Mouse (Mus musculus): Measurements from ENCODE around the gene Ceacam18. TPM values are rescaled to one million over a fixed set of nuclear protein-coding genes. Genes with fewer than 3 reads are reported as not detected.
"Not testable (repeated sequence)": the region's sequence is repeated elsewhere in the genome, so short reads cannot be mapped to it uniquely, and the experiment has no call there.

Ceacam18 gene
- total RNA-seq, 2 experiments from 2014 or later, result 0.15 TPM; not detected in 1

- not testable (repeated sequence) for DNase-seq (ENCODE audit: low spot score in 2 of 2)
These were observed 32.7 kb downstream of the Ceacam18 start for GRCm38 (mm10) chr7:43667221-43667620.

DNA sequence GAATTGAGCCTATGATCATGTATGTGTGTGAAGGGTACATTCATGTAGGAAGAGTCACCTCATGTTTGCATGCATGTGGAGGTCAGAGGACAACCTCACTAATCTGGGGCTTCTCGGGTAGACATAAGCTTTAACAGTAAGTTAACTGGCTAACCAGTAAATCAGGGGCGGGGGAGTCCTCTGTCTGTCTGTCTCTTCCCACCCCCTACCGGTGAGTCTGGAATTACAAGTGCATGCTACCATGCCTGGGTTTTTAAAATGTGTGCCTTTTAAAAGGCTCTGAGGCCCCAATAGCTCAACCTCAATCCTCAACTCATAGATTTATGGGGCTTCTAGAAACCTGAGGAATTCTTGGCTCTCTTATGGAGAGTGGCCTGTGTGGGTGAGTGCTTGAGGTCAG is 34.1 kb downstream of the Ceacam18 start:
- no peak for DNase-seq (ENCODE audit: low spot score in 2 of 2)

DNA sequence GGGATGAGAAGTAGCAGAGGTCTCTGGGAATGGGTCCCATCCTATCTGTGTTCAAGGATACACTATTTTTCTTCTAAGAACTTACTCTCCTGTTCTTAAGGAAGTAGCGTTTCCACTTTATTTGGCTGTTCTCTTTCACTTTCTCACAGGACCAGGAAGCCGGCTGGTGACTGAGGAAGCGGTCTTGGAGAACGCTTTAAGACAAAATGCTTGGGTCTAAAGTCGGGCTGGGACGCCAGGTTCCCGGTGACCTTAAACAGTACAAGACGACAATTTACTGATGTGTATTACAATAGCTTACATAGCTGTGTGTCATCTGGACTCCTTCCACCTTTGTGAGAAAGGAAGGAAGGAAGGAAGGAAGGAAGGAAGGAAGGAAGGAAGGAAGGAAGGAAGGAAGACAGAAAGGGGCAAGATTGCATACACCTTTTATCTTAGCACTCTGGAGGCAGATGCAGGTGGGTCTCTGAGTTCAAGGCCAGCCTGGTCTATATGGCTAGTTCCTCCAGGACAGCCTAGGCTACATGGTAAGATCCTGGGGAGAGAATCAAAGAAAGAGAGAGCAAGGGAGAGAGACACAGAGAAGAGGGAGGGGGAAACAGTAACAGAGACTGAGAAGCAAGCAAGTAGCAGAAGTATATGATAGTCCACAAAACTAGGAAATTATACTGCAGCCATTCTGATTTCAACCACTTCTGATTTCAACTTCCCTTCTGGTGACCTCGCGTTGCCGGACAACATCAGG is 36.7 kb downstream of the Ceacam18 start:
- DNase-seq (ENCODE audit: low spot score in 2 of 2), result no peak

DNA sequence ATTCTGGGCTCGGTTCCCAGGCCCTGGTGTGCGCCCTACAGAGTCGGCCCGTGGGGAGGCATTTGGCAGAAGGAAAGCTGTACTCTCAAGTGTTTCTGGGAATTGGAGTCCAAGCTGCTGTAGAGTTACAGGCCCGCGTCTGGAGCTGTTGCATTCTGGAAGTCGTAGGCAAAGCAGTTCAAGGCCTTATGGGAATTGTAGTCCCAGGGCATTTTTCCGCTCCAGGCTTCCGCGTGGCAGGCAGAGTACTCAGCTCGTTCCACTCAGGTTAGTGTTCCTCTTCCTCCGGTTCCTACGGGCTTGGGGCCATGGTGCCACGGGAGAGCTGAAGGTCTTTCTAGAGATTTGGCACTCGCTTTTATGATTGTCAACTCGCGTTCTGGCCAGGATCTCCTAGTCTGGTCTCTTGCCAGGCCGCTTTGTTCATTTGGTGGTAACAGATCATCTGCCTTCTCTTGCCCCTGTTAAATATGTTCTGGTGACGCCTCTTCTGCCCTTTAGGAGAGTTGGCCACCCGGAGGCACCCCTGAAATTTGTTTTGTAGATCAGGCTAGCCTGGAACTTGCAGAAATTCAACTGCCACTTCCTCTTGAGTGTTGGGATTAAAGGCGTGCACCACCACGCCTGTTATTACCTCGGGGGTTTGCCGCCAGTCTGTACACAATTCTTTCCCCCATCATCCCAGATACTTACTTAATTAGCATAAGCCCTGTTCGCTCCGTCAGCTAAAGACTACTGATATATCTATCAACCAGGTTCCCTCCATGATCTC is 37.5 kb downstream of the Ceacam18 start, which contains the start of gene Ctu1:
Gene Ctu1 (plus strand): TSS at position 208 of the 772 bp plus-strand sequence.
- peak; percentile 87 to 97 for DNase-seq (ENCODE audit: low spot score in 2 of 2)

DNA sequence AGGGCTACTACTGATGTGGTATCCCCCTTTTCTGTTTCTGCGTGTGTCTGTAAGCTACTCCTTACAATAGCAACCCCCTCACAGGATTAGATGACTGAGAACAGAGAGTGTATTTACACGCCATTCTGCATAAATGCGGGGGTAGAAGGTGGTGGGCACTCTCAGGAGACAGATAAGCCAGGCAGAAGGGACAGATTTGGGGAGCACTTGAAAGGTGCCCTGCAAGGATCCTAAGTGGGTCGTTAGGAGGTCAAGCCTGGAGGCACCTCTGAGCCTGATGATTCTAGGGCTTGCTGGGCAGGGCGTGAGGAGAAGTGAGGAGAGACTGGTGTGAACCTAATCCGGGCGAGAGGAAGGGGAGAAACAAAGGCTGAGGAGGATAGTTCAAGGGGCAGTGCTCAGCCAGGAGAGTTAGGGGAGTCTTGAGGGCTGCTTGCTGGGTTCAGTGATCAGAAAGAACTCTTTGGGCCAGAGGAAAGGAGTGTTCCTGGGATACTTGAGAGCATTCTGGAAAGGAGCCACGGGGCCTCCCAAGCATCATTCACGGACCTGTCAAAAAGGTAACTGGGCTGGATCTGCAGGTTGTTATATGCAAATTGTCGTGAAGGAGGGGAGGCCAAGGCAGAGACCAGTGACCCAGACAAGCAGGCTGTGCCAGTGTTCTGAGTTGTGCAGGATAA is 38.2 kb downstream of the Ceacam18 start:
- DNase-seq (ENCODE audit: low spot score in 2 of 2), result no peak

DNA sequence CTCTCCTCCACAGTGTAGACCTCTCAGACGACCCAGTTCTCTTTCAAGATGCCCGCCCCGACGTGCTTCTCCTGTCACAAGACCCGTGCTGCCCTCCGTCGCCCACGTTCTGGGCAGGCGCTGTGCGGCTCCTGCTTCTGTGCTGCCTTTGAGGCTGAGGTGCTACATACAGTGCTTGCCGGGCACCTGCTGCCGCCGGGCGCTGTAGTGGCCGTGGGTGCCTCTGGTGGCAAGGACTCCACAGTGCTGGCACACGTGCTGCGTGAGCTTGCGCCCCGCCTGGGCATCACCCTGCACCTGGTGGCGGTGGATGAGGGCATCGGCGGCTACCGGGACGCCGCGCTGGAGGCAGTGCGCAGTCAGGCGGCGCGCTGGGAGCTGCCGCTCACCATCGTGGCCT is 40.6 kb downstream of the Ceacam18 start:
- no peak for DNase-seq (ENCODE audit: low spot score in 2 of 2)

DNA sequence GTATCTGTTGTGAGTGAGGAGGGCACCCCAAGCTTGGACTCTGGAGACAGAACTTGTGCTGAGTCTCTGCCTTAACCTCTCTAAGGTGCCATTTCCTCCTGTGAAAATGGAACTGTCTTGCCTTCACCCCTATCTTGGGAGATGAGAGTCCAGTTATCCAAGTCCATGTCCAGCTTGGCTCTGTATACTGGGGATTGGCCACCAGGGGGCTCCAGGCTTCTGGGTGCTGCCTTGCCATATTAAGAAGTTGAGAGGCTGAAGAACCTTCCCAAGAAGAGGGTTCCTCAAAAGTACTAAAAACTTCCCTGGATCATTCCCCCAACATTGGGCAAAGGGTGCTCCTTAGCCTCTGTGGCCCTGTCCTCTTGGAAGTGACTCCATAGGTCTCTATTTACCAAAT is 44.0 kb downstream of the Ceacam18 start:
- DNase-seq (ENCODE audit: low spot score in 2 of 2), result peak in 1 of 2 experiments; percentile 56

DNA sequence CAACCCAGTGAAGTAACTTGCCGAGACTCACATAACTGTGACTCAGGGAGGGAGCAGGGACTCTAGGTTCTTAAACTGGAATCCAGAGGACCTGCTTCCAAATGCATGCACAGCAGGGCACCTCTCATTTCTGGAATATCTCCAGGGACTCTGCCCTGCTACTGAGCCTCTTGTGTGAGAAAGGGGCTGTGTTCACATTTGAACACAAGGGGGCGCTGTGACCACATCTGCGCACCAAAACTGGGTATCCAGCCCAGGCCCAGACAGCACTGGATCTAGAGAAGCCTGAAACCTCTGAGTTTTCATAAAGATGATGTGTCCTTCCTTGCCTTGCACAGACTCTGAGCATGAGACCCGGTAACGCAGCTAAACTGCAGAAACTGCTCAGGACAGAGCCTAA is 46.5 kb downstream of the Ceacam18 start:
- DNase-seq (ENCODE audit: low spot score in 2 of 2), result peak; percentile 42 to 80

DNA sequence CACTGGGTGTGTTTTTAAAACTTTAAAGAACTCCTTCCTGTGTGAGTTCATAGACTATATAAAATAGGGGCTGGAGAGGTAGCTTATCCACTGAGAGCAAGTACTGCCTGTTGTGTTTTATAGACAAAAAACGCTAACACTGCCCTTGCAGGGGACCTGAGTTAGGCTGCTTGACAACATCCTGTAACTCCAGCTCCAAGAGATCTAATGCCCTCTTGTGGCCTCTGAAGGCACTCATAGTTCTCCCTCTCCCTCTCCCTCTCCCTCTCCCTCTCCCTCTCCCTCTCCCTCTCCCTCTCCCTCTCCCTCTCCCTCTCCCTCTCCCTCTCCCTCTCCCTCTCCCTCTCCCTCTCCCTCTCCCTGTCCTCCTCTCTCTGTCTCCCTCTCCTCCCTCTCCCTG is 48.0 kb downstream of the Ceacam18 start:
- DNase-seq (ENCODE audit: low spot score in 2 of 2), result not testable (repeated sequence)

DNA sequence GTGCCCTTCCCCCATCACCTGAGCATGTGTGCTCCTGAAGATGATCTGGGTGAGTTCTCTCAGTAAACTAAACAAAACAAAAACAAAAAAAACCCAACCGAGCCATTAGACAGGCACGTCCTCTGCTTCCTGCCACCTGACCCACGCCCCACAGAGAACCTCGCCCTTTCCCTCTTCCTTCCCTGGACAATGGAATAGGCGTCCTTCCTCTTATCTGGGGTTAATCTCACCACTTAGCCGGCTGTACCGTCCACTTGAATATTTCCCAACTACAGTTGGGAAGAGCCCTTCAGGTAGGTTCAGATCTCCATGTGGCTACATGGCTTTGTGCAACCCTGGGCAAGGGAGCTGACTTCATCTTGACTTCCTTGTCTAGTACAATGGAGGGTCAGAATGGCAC is 50.6 kb downstream of the Ceacam18 start:
- DNase-seq (ENCODE audit: low spot score in 2 of 2), result no peak

DNA sequence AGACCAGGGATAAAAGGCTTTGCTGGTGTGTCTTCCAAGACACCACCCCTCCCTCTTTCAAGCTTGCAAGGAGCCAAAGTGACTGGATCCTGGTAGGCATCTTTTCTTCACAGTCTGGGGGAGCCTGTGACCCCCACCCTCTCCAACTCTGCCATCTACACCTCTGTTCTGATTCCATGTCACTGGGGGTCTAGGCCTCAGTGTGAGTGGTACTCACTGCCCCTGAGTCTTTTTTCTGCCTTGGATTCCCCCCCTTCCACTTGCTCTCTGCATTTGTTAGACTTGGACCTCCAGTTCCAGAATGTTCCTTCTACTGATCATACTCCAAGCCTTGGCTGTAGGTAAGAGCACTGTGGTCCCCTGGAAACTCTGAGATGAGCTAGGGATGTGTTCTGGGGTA is 55.6 kb downstream of the Ceacam18 start, which contains the start of gene Klk14:
Gene Klk14 (plus strand): TSS at position 301 of the 400 bp plus-strand sequence.
- DNase-seq (ENCODE audit: low spot score in 2 of 2), result no peak

Other genes with a start within 250 kb of the Ceacam18 start
- not detected for gene Siglecg, start 226.5 kb upstream of the Ceacam18 start, total RNA-seq (2021)
- not detected for gene Lim2, start 207.0 kb upstream of the Ceacam18 start, total RNA-seq (2021)
- not detected for gene Nkg7, start 197.6 kb upstream of the Ceacam18 start, total RNA-seq (2021)
- not detected for gene Cldnd2, start 193.9 kb upstream of the Ceacam18 start, total RNA-seq (2021)
- 10 to 100 TPM; 72.8 to 74.5 TPM for gene Etfb, start 190.6 kb upstream of the Ceacam18 start, total RNA-seq (2021)
- gene Gm45233, start 190.6 kb upstream of the Ceacam18 start, total RNA-seq (2021), result 1 to 10 TPM in 1 of 2 experiments, under 1 TPM in 1; 0.82 to 1.1 TPM
- 1 to 10 TPM; 2.6 to 2.7 TPM for gene Vsig10l, start 171.6 kb upstream of the Ceacam18 start, total RNA-seq (2021)
- 10 to 100 TPM; 21.4 to 23.2 TPM for gene Iglon5, start 144.6 kb upstream of the Ceacam18 start, total RNA-seq (2021)
- gene 4931406B18Rik, start 128.8 kb upstream of the Ceacam18 start, total RNA-seq (2021), result not detected
- 1 to 10 TPM; 2.9 to 4.6 TPM for gene Cd33, start 90.3 kb upstream of the Ceacam18 start, total RNA-seq (2021)
- gene Zfp658, start 72.5 kb upstream of the Ceacam18 start, total RNA-seq (2021), result 1 to 10 TPM; 5.5 to 6.9 TPM
- gene Zfp719, start 55.1 kb upstream of the Ceacam18 start, total RNA-seq (2021), result 10 to 100 TPM; 18.5 to 19.1 TPM
- under 1 TPM in 1 of 2 experiments, not detected in 1; 0.15 TPM for gene Zfp819, start 27.5 kb upstream of the Ceacam18 start, total RNA-seq (2021)
- gene Siglece, start 25.5 kb downstream of the Ceacam18 start, total RNA-seq (2021), result 1 to 10 TPM; 1.2 to 1.5 TPM
- gene Ctu1, start 37.3 kb downstream of the Ceacam18 start, total RNA-seq (2021), result 10 to 100 TPM; 10.5 to 10.6 TPM
- gene Klk14, start 55.7 kb downstream of the Ceacam18 start, total RNA-seq (2021), result not detected
- gene Klk13, start 77.9 kb downstream of the Ceacam18 start, total RNA-seq (2021), result not detected
- not detected for gene Klk12, start 134.2 kb downstream of the Ceacam18 start, total RNA-seq (2021)
- gene Klk11, start 139.9 kb downstream of the Ceacam18 start, total RNA-seq (2021), result not detected
- 1 to 10 TPM; 1.2 to 1.5 TPM for gene Klk10, start 146.3 kb downstream of the Ceacam18 start, total RNA-seq (2021)
- not detected for gene Klk9, start 157.2 kb downstream of the Ceacam18 start, total RNA-seq (2021)
- 10 to 100 TPM; 22.3 to 27.7 TPM for gene Klk8, start 162.9 kb downstream of the Ceacam18 start, total RNA-seq (2021)
- under 1 TPM; 0.32 to 0.33 TPM for gene Klk7, start 176.6 kb downstream of the Ceacam18 start, total RNA-seq (2021)
- 1 to 10 TPM in 1 of 2 experiments, under 1 TPM in 1; 0.89 to 1.0 TPM for gene Klk6, start 189.8 kb downstream of the Ceacam18 start, total RNA-seq (2021)
- gene Klk5, start 207.3 kb downstream of the Ceacam18 start, total RNA-seq (2021), result not detected
- not detected for gene Klk4, start 246.5 kb downstream of the Ceacam18 start, total RNA-seq (2021)

Data from layer of hippocampus, adult 18-20 months (tissue).